Mouse (Mus musculus) megakaryocyte progenitor cell, adult 5-6 weeks (primary cell): ENCODE measurements around the gene Myo3a. TPM values are rescaled to one million over a fixed set of nuclear protein-coding genes. Genes with fewer than 3 reads are reported as not detected.

Experiments
- ATAC-seq: replicated peaks from 2 replicates; pipeline ENCODE4 v1.8.0; 2016; ENCODE audit warnings: mild to moderate bottlenecking, moderate TSS enrichment, inconsistent platforms; ENCODE audit not compliant: poor library complexity
- total RNA-seq, 2 experiments: library from RNA; stranded (forward) in 1 of 2; stranded (reverse) in 1 of 2; fragments of 157-497, 149-512 nt in 1 of 2; fragments of 200-1000 nt in 1 of 2; gene quantifications; 2 replicates each; pipeline versions ENCODE4 v1.2.3 to v1.2.4; 2015 to 2017

Gene Myo3a
- total RNA-seq, 2 experiments from 2014 or later = not detected

- no peak for ATAC-seq
Measured at GRCm38 (mm10) chr2:22620534-22620933, 393.2 kb downstream of the Myo3a start.

- no peak for ATAC-seq
Measured at GRCm38 (mm10) chr2:22620978-22621827, 393.9 kb downstream of the Myo3a start.

- peak; percentile 66 for ATAC-seq
Measured at GRCm38 (mm10) chr2:22621828-22622731, 394.8 kb downstream of the Myo3a start, which contains the start of gene Gad2. Gene Gad2, plus strand, starts transcription at chr2:22622205.

- ATAC-seq = no peak
Measured at GRCm38 (mm10) chr2:22623111-22624070, 396.1 kb downstream of the Myo3a start.

GRCm38 (mm10) chr2:22624188-22624975 is 397.1 kb downstream of the Myo3a start:
- ATAC-seq = no peak

GRCm38 (mm10) chr2:22625096-22625960 is 398.0 kb downstream of the Myo3a start:
- ATAC-seq = no peak

GRCm38 (mm10) chr2:22627147-22627666 is 399.9 kb downstream of the Myo3a start:
- ATAC-seq = no peak

- peak; percentile 39; the same call in 1 of the 2 replicates for ATAC-seq
Measured at GRCm38 (mm10) chr2:22627819-22628432, 400.6 kb downstream of the Myo3a start.

- peak; percentile 86 for ATAC-seq
Measured at GRCm38 (mm10) chr2:22634766-22635165, 407.5 kb downstream of the Myo3a start.

- no peak for ATAC-seq
Measured at GRCm38 (mm10) chr2:22646134-22646533, 418.8 kb downstream of the Myo3a start.

GRCm38 (mm10) chr2:22648394-22648793 is 421.1 kb downstream of the Myo3a start:
- ATAC-seq = no peak

GRCm38 (mm10) chr2:22651826-22652225 is 424.5 kb downstream of the Myo3a start:
- no peak for ATAC-seq

- no peak for ATAC-seq
Measured at GRCm38 (mm10) chr2:22663731-22664130, 436.4 kb downstream of the Myo3a start.
